Mouse (Mus musculus) heart, embryonic 16.5 days (tissue): ENCODE measurements at regions not wholly inside any gene's neighbourhood (a gene's known extent, or its start where the extent isn't known, plus 50 kb on each side); places are given as distances from the start of the nearest gene placed in this dataset.

Experiments used
- ATAC-seq: fragments of 200-750 bp; cut with Nextera tagmentation; replicated peaks from 2 replicates; pipeline ENCODE4 v1.8.0; 2017; ENCODE audit warnings: moderate number of reproducible peaks; ENCODE audit not compliant: insufficient read depth, low FRiP score; ENCODE audit errors: extremely low read depth
- H3K27ac ChIP-seq: fragments of 300-500 bp; sonication (generic); 2 replicates; pipeline ENCODE4 v1.5.1; 2014; ENCODE audit warnings: mild to moderate bottlenecking, low read length, control low read depth, moderate library complexity
- H3K27me3 ChIP-seq: fragments of 300-500 bp; sonication (generic); 2 replicates; pipeline ENCODE4 v1.6.1; 2014; ENCODE audit warnings: low read length, mixed read lengths; ENCODE audit not compliant: control insufficient read depth, insufficient read depth
- H3K36me3 ChIP-seq: fragments of 300-500 bp; sonication (generic); 2 replicates; pipeline ENCODE4 v1.6.1; 2014; ENCODE audit not compliant: control insufficient read depth, insufficient read depth
- H3K4me1 ChIP-seq: fragments of 300-500 bp; sonication (generic); 2 replicates; pipeline ENCODE4 v1.6.1; 2014; ENCODE audit warnings: low read length, mixed read lengths; ENCODE audit not compliant: control insufficient read depth, insufficient read depth
- H3K4me2 ChIP-seq: fragments of 300-500 bp; sonication (generic); 2 replicates; pipeline ENCODE4 v1.6.1; 2014; ENCODE audit warnings: low read depth, mild to moderate bottlenecking, control low read depth, low read length
- H3K4me3 ChIP-seq: fragments of 300-500 bp; sonication (generic); 2 replicates; pipeline ENCODE4 v1.5.1; 2014; ENCODE audit warnings: mild to moderate bottlenecking, control low read depth, low read length
- H3K9ac ChIP-seq: fragments of 300-500 bp; sonication (generic); 2 replicates; pipeline ENCODE4 v1.6.1; 2014; ENCODE audit warnings: low read length, control low read depth
- H3K9me3 ChIP-seq: fragments of 300-500 bp; sonication (generic); replicated peaks from 2 replicates; pipeline ENCODE4 v1.6.1; 2016; ENCODE audit warnings: low read length; ENCODE audit not compliant: control insufficient read depth
- WGBS: fragments of 180-500 bp; shearing (Covaris S2); extraction: QIAGEN DNeasy Blood & Tissue Kit; methylation state at CpG from one replicate; pipeline ENCODE4 v1.1.7; 2014; 5-methylcytosine and 5-hydroxymethylcytosine counted together

- 75% methylated on average over 3 of the region's 3 CpGs for WGBS
- Histone ChIP-seq H3K27me3 (no peaks in the 10 kb centered on the region), H3K4me2 (no peak overlapping the region), H3K9ac (no peak overlapping the region), H3K9me3 (no peaks in the 10 kb centered on the region), H3K4me1 (peaks cover 25% of the 10 kb centered on the region), H3K4me3 (no peak overlapping the region), H3K36me3 (no peaks in the 10 kb centered on the region), H3K27ac (no peak overlapping the region)
- no peak for ATAC-seq
Observed at GRCm38 (mm10) chr12:25165650-25166049, 68.7 kb upstream of the Id2 start.

DNA sequence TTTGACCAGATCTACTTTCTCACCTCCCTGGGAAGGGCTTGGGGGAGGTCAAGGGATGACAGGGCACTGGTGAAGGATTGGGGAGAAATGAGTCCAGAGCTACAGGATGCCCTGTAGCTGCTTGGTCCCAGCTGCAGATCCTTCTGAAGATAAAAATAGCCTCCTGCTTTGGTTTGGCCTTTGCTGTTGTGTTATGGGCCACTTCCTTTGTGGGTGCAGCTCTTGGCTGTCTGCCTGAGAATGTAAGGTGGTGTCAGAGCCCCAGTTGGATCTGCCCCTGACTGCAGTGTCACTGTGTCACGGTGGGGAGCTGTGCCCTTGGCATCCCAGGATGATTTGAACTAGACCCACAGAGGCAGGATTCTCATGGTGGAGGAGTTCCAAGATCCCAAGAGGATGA, 67.8 kb upstream of the Id2 start:
- Histone ChIP-seq H3K4me3 (no peak overlapping the region), H3K9me3 (no peaks in the 10 kb centered on the region), H3K4me2 (no peak overlapping the region), H3K36me3 (no peaks in the 10 kb centered on the region), H3K9ac (no peak overlapping the region), H3K4me1 (peaks cover 25% of the 10 kb centered on the region), H3K27ac (no peak overlapping the region), H3K27me3 (no peaks in the 10 kb centered on the region)
- 43% methylated on average over 1 of the region's 1 CpGs for WGBS
- ATAC-seq, result no peak

GRCm38 (mm10) chr12:25163541-25163940, 66.6 kb upstream of the Id2 start:
- 21% methylated on average over 6 of the region's 6 CpGs for WGBS

DNA sequence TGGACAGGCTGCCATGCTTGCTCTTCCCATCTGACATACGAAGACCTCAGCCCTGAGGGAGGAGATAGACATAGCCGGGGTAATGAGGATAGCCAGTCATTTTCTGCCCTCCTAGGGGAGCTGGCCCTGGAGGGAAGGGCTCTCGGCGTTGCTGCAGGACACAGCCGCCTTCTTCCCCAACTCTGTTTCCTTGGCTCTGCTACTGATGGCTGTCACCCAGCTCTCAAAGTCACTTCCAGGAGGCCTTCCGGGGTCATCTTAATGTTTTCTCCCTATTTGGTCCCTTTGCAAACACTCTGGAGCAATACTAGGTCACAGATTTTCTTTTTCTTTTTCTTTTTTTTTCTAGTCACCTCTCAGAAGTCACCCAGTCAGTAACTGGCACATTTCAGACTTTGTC, 65.9 kb upstream of the Id2 start:
- no peak for ATAC-seq
- Histone ChIP-seq H3K4me2 (no peak overlapping the region), H3K9ac (no peak overlapping the region), H3K27me3 (no peaks in the 10 kb centered on the region), H3K4me3 (no peak overlapping the region), H3K9me3 (no peaks in the 10 kb centered on the region), H3K4me1 (peaks cover 25% of the 10 kb centered on the region), H3K36me3 (no peaks in the 10 kb centered on the region), H3K27ac (no peak overlapping the region)
- WGBS, result 56% methylated on average over 6 of the region's 6 CpGs

More at GRCm38 (mm10) chr12:25163541-25163940, 66.6 kb upstream of the Id2 start:
- no peak overlapping the region for H3K27ac ChIP-seq
- no peak overlapping the region for H3K4me3 ChIP-seq
- H3K9ac ChIP-seq, result no peak overlapping the region
- H3K27me3 ChIP-seq, result no peaks in the 10 kb centered on the region
- H3K36me3 ChIP-seq, result no peaks in the 10 kb centered on the region
- peak; percentile 37; the same call in 1 of the 2 replicates for ATAC-seq
- peaks cover 25% of the 10 kb centered on the region for H3K4me1 ChIP-seq
- no peaks in the 10 kb centered on the region for H3K9me3 ChIP-seq
- H3K4me2 ChIP-seq, result no peak overlapping the region

DNA sequence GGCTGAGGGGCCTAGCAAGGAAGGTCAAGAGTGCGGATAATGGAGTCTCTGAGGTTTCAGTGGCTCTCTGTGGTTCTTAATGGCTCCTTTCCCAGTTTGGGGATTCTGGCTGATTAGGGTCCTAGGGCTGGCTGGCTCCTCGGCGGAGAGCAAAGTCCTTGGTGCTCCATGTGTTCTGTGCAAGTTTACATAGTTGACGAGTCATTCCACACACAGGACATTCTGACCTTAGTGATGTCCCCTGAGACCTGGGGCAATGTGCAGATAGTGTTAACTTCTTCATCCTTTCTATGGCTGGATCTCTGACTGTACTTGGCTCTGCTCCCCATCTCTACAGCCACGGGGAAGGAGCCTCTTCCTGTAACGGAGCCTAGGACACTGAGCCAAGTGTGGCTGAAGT, 65.0 kb upstream of the Id2 start:
- Histone ChIP-seq H3K36me3 (no peaks in the 10 kb centered on the region), H3K4me1 (peaks cover 25% of the 10 kb centered on the region), H3K27ac (0 out of 2 replicates have a peak overlapping the region, but pooled peaks have one; percentile 20), H3K9me3 (no peaks in the 10 kb centered on the region), H3K9ac (no peak overlapping the region), H3K4me2 (no peak overlapping the region), H3K27me3 (no peaks in the 10 kb centered on the region), H3K4me3 (no peak overlapping the region)
- no peak for ATAC-seq
- 49% methylated on average over 6 of the region's 6 CpGs for WGBS

DNA sequence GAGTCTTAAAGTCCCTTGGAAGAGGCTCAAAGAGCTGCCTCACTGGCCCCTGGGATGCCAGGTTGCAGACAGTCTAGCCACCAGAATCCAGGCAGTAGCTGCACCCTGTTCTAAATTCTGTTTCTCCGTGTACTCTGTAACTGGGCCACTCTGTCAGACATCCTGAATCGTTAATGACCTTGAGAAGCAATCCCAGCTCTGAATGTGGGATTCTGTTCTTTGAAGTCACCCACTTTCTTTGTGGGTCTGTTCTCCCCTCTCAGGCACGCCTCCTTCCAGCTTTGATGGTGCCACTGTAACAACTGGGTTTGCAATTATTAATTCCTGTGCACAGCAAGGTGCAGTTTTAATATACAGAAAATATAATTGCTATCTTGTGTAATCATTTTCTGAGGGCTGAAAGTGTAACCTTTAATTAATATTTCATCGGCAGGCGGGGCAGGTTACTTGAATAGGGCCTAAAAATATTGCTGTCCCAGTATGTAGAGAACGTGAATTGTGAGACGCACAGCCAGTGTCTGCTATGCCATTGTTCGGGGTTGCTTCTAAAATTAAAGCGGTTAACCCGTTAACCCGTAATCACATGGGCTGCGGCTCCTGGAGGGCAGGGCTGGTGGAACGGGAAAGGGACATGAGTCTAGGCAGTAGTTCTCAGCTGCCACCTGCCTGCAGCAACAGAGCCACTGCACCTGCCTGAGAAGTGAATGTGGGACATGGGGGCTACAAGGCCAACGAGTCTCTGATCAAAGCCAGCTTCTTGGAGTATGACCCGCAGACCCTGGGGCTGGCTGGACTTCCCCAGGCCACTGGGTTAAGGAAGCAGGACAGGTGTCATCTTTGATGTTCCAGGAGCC, 64.3 kb upstream of the Id2 start:
- Histone ChIP-seq H3K36me3 (no peaks in the 10 kb centered on the region), H3K4me1 (peaks cover 25% of the 10 kb centered on the region), H3K4me3 (no peak overlapping the region), H3K4me2 (no peak overlapping the region), H3K27me3 (no peaks in the 10 kb centered on the region), H3K9me3 (no peaks in the 10 kb centered on the region), H3K27ac (peak overlapping the region; percentile 20; the same call in 1 of the 2 replicates), H3K9ac (no peak overlapping the region)
- 63% methylated on average over 15 of the region's 15 CpGs for WGBS
- ATAC-seq, result peak; percentile 61

DNA sequence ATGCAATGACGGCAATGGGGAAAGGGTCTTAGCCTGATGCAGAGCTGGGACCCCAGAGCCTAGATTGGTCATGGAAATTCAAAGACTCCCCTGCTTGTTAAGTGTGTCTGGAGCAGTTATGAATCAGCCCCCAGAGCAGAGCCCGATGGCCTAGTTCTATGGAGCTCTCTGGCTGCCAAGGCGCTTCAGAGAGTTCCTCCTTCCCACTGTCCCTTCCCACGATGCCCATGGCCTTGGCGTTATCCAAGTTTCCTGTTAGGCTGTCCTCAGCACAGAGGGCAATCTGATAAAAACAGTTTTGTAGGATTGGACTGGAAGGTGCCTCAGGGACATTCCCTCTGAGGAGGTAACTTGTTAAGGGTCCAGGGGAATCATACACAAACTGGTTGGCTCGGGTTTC, 62.2 kb upstream of the Id2 start:
- no peak for ATAC-seq
- Histone ChIP-seq H3K36me3 (no peaks in the 10 kb centered on the region), H3K9me3 (no peaks in the 10 kb centered on the region), H3K27ac (no peak overlapping the region), H3K4me2 (no peak overlapping the region), H3K4me3 (no peak overlapping the region), H3K9ac (no peak overlapping the region), H3K27me3 (no peaks in the 10 kb centered on the region), H3K4me1 (peaks cover 23% of the 10 kb centered on the region)
- WGBS, result 81% methylated on average over 6 of the region's 6 CpGs

GRCm38 (mm10) chr12:25157238-25157637, 60.3 kb upstream of the Id2 start:
- H3K9me3 ChIP-seq, result no peaks in the 10 kb centered on the region
- peaks cover 12% of the 10 kb centered on the region for H3K4me1 ChIP-seq
- ATAC-seq, result no peak
- WGBS, result 78% methylated on average over 5 of the region's 5 CpGs
- H3K9ac ChIP-seq, result no peak overlapping the region
- no peak overlapping the region for H3K4me2 ChIP-seq
- no peaks in the 10 kb centered on the region for H3K27me3 ChIP-seq
- H3K36me3 ChIP-seq, result no peaks in the 10 kb centered on the region
- H3K4me3 ChIP-seq, result no peak overlapping the region
- no peak overlapping the region for H3K27ac ChIP-seq

GRCm38 (mm10) chr12:25155396-25155795, 58.5 kb upstream of the Id2 start:
- no peak for ATAC-seq
- no peaks in the 10 kb centered on the region for H3K4me1 ChIP-seq
- H3K27ac ChIP-seq, result no peak overlapping the region
- no peak overlapping the region for H3K9ac ChIP-seq
- 48% methylated on average over 9 of the region's 9 CpGs for WGBS
- no peak overlapping the region for H3K4me2 ChIP-seq
- H3K36me3 ChIP-seq, result no peaks in the 10 kb centered on the region
- no peaks in the 10 kb centered on the region for H3K27me3 ChIP-seq
- H3K9me3 ChIP-seq, result no peaks in the 10 kb centered on the region
- H3K4me3 ChIP-seq, result no peak overlapping the region
